8 mouse cellular contexts compared by ENCODE assay signal in the genomic region with DNA sequence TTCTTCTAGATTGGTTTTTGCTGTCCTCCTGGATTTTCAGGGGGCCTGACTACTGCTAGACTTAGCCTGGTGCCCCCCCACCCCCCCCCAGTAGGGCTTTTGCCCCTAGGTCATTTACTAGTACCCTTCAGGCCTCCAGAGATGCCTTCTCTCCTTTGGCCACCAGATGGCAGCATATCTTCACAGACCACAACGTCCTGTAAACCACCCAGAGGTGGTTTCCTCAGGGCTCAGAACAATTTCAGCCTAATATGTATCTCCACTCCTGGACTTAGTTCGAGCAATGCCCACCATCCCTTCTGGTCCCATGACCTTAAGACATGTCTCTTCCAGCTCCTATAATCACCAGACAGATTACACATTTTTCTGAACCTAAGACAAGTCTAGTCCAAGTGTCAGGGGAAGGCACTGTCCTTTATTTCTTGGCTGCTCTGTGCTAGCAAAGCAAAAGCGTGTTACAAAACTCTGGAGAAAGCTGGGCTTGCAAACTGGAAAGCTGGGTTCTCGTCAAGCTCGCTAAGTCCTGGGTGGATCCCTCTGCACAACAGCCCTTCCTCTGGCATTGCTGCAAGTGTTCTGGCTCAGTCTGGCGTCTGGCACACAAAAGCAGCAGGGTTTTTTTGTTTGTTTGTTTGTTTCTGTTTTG. TPM values are rescaled to one million over a fixed set of nuclear protein-coding genes. Genes with fewer than 3 reads are reported as not detected.
DNase-seq lines count a peak whose midpoint lies in the region; ATAC-seq and TF ChIP-seq lines count a peak whose summit lies in the region.

No protein-coding gene starts in this region.

- no peaks in the 10 kb centered on the region for H3K9me3 ChIP-seq in embryonic facial prominence, embryonic 14.5 days (ENCODE audit: control insufficient read depth, low read length)
- no peaks in the 10 kb centered on the region for H3K9me3 ChIP-seq in heart, embryonic 15.5 days (replicated peaks)
- H3K9me3 ChIP-seq in liver, embryonic 12.5 days (replicated peaks), result no peaks in the 10 kb centered on the region
- no peaks in the 10 kb centered on the region for H3K9me3 ChIP-seq in neural tube, embryonic 12.5 days

- H3K4me3 ChIP-seq in C2C12 (ENCODE audit: insufficient read depth, poor library complexity, severe bottlenecking), result no peak overlapping the region
- H3K4me3 ChIP-seq in embryonic facial prominence, embryonic 14.5 days (ENCODE audit: low read depth, low read length), result no peak overlapping the region
- H3K4me3 ChIP-seq in heart, embryonic 15.5 days, result no peak overlapping the region
- no peak overlapping the region for H3K4me3 ChIP-seq in liver, embryonic 12.5 days
- no peak overlapping the region for H3K4me3 ChIP-seq in neural tube, embryonic 12.5 days
- H3K4me3 ChIP-seq in testis, adult 2 months (ENCODE audit: control insufficient read depth, low read depth, low read length), result no peak overlapping the region

- no peaks in the 10 kb centered on the region for H3K79me3 ChIP-seq in C2C12 (ENCODE audit: low read depth)

- no peaks in the 10 kb centered on the region for H3K79me2 ChIP-seq in C2C12 (ENCODE audit: control insufficient read depth, insufficient read depth)

- ATAC-seq in embryonic facial prominence, embryonic 14.5 days (ENCODE audit: low read depth), result 0 out of 2 replicates have a peak, but pooled peaks have one; percentile 48
- ATAC-seq in heart, embryonic 15.5 days (replicated peaks; ENCODE audit: insufficient number of reproducible peaks, insufficient read depth, low FRiP score, low read depth), result 0 out of 2 replicates have a peak, but pooled peaks have one; percentile 29
- ATAC-seq in liver, embryonic 12.5 days, result 0 out of 2 replicates have a peak, but pooled peaks have one; percentile 7
- ATAC-seq in neural tube, embryonic 12.5 days (ENCODE audit: low FRiP score, low read depth), result 0 out of 2 replicates have a peak, but pooled peaks have one; percentile 53

- H3K27me3 ChIP-seq in C2C12 (ENCODE audit: control insufficient read depth, insufficient read depth, insufficient read length), result peaks cover 29% of the 10 kb centered on the region
- no peaks in the 10 kb centered on the region for H3K27me3 ChIP-seq in embryonic facial prominence, embryonic 14.5 days (replicated peaks; ENCODE audit: control insufficient read depth, insufficient read depth, low read length)
- H3K27me3 ChIP-seq in heart, embryonic 15.5 days, result no peaks in the 10 kb centered on the region
- no peaks in the 10 kb centered on the region for H3K27me3 ChIP-seq in liver, embryonic 12.5 days (replicated peaks)
- H3K27me3 ChIP-seq in neural tube, embryonic 12.5 days (replicated peaks), result no peaks in the 10 kb centered on the region
- no peaks in the 10 kb centered on the region for H3K27me3 ChIP-seq in testis, adult 2 months (ENCODE audit: control insufficient read depth, insufficient read depth, low read length)

- no peak overlapping the region for H3K27ac ChIP-seq in embryonic facial prominence, embryonic 14.5 days (replicated peaks; ENCODE audit: low read depth, low read length)
- no peak overlapping the region for H3K27ac ChIP-seq in heart, embryonic 15.5 days
- no peak overlapping the region for H3K27ac ChIP-seq in liver, embryonic 12.5 days
- no peak overlapping the region for H3K27ac ChIP-seq in neural tube, embryonic 12.5 days
- no peak overlapping the region; the same call in 1 of the 2 replicates for H3K27ac ChIP-seq in testis, adult 2 months (ENCODE audit: control insufficient read depth, insufficient read depth, low read depth, low read length)

- TF ChIP-seq CTCF in C2C12 (IDR thresholded peaks at IDR 0.05; ENCODE audit: control insufficient read depth, insufficient read depth, insufficient read length), result peak; percentile 40
- peak; percentile 57; the same call in 1 of the 2 replicates for TF ChIP-seq CTCF in testis, adult 2 months (IDR thresholded peaks at IDR 0.05; ENCODE audit: control insufficient read depth, insufficient read depth, insufficient replicate concordance, low read depth, low read length)

- peak; percentile 77 to 78 for DNase-seq in adrenal gland, postnatal 36 days
- DNase-seq in embryonic facial prominence, embryonic 14.5 days (ENCODE audit: low spot score), result peak; percentile 80
- DNase-seq in kidney, postnatal 14 days, result peak; percentile 84

- H3K4me2 ChIP-seq in embryonic facial prominence, embryonic 14.5 days (ENCODE audit: low read depth, low read length), result no peak overlapping the region
- no peak overlapping the region for H3K4me2 ChIP-seq in heart, embryonic 15.5 days
- H3K4me2 ChIP-seq in liver, embryonic 12.5 days, result no peak overlapping the region
- no peak overlapping the region for H3K4me2 ChIP-seq in neural tube, embryonic 12.5 days (replicated peaks)

- H3ac ChIP-seq in C2C12 (ENCODE audit: control insufficient read depth, insufficient read length, low read depth), result no peak overlapping the region

- H3K9ac ChIP-seq in embryonic facial prominence, embryonic 14.5 days (ENCODE audit: low read depth, low read length), result no peak overlapping the region
- no peak overlapping the region for H3K9ac ChIP-seq in heart, embryonic 15.5 days
- H3K9ac ChIP-seq in liver, embryonic 12.5 days, result no peak overlapping the region
- H3K9ac ChIP-seq in neural tube, embryonic 12.5 days, result no peak overlapping the region

- no peak for TF ChIP-seq POLR2A in testis, adult 2 months (IDR thresholded peaks at IDR 0.05; ENCODE audit: control insufficient read depth, low read depth, low read length)

- H3K36me3 ChIP-seq in C2C12 (ENCODE audit: control insufficient read depth, insufficient read depth), result no peaks in the 10 kb centered on the region
- H3K36me3 ChIP-seq in embryonic facial prominence, embryonic 14.5 days (ENCODE audit: control insufficient read depth, insufficient read depth, low read length), result no peaks in the 10 kb centered on the region
- no peaks in the 10 kb centered on the region for H3K36me3 ChIP-seq in heart, embryonic 15.5 days
- peaks cover 13% of the 10 kb centered on the region for H3K36me3 ChIP-seq in liver, embryonic 12.5 days
- no peaks in the 10 kb centered on the region for H3K36me3 ChIP-seq in neural tube, embryonic 12.5 days
- no peaks in the 10 kb centered on the region for H3K36me3 ChIP-seq in testis, adult 2 months (ENCODE audit: control insufficient read depth, insufficient read depth, low read length)

- WGBS in embryonic facial prominence, embryonic 14.5 days, result 50% methylated on average over 5 of the region's 6 CpGs
- 39% methylated on average over 6 of the region's 6 CpGs for WGBS in heart, embryonic 15.5 days
- WGBS in liver, embryonic 12.5 days (ENCODE audit: insufficient replicate concordance), result 35% methylated on average over 6 of the region's 6 CpGs
- WGBS in neural tube, embryonic 12.5 days, result 55% methylated on average over 6 of the region's 6 CpGs

- H3K4me1 ChIP-seq in embryonic facial prominence, embryonic 14.5 days (ENCODE audit: control insufficient read depth, insufficient read depth, low read length), result peaks cover 22% of the 10 kb centered on the region
- peaks cover 24% of the 10 kb centered on the region for H3K4me1 ChIP-seq in heart, embryonic 15.5 days (replicated peaks)
- peaks cover 6% of the 10 kb centered on the region for H3K4me1 ChIP-seq in liver, embryonic 12.5 days
- H3K4me1 ChIP-seq in neural tube, embryonic 12.5 days, result no peaks in the 10 kb centered on the region
- H3K4me1 ChIP-seq in testis, adult 2 months (ENCODE audit: control insufficient read depth, insufficient read depth, low read length), result peaks cover 3% of the 10 kb centered on the region

TF ChIP-seq in C2C12, 6 proteins besides CTCF, POLR2A, EP300 and RAD21:
- TF ChIP-seq FOSL1 (IDR thresholded peaks at IDR 0.05; ENCODE audit: insufficient read depth, low read length, poor library complexity, severe bottlenecking) (no peak), CEBPB (IDR thresholded peaks at IDR 0.05; ENCODE audit: low read depth) (no peak), MYOD1 (IDR thresholded peaks at IDR 0.05; ENCODE audit: control insufficient read depth, insufficient read length, low read depth) (no peak), MYOG (IDR thresholded peaks at IDR 0.05; ENCODE audit: control insufficient read depth, extremely low read depth, insufficient read length) (no peak), USF1 (IDR thresholded peaks at IDR 0.05; ENCODE audit: low read depth) (no peak), MAX (IDR thresholded peaks at IDR 0.05) (no peak)

RNA-seq across cellular contexts. Expression of a gene that starts 38.0 kb away (rescaled TPM):
- polyA plus RNA-seq in C2C12 (2012; fragmentation: generic; extraction: Trizol), result 0.01 TPM
- under 1 TPM in 1 of 2 experiments, not detected in 1; 0.63 TPM for total RNA-seq in adrenal gland, postnatal 36 days (2021)
- not detected in 2 replicates for polyA plus RNA-seq in embryonic facial prominence, embryonic 14.5 days (2014; fragmentation: Nextera tagmentation; extraction: Ambion mirVana)
- polyA plus RNA-seq in heart, embryonic 15.5 days (2015; fragmentation: Nextera tagmentation; extraction: Ambion mirVana), result 0.16 and 2.0 TPM in 2 replicates
- 139 and 140 TPM in 2 replicates for polyA plus RNA-seq in liver, embryonic 12.5 days (2016; fragmentation: Nextera tagmentation; extraction: Ambion mirVana)
- polyA plus RNA-seq in neural tube, embryonic 12.5 days (2016; fragmentation: Nextera tagmentation; extraction: Ambion mirVana), result 0.11 and 0.28 TPM in 2 replicates
- polyA plus RNA-seq in testis, adult 2 months (2012; rRNA removed), result 0.06 and 0.10 TPM in 2 replicates

Comparison
In these comparisons a context has a peak if more than half of its experiments do, and no peak if none do; other contexts are left out.
1. RNA of a gene that starts 38.0 kb away (polyA plus RNA-seq): 139 to 140 TPM in liver, embryonic 12.5 days; 0.16 to 2.0 TPM in heart, embryonic 15.5 days, 0.11 to 0.28 TPM in neural tube, embryonic 12.5 days, 0.06 to 0.10 TPM in testis, adult 2 months, not detected in embryonic facial prominence, embryonic 14.5 days and 0.01 TPM in C2C12 (single experiment); every median in the first group is over 10 times any median in the second.
2. Peak in every context shown above with its lines, with median percentiles within 50 percentile points of each other: DNase-seq and ATAC-seq.